Mouse (Mus musculus) hindbrain, embryonic 12.5 days (tissue): ENCODE measurements around the gene Vmn2r48. TPM values are rescaled to one million over a fixed set of nuclear protein-coding genes. Genes with fewer than 3 reads are reported as not detected.
"Not testable (repeated sequence)": the region's sequence is repeated elsewhere in the genome, so short reads cannot be mapped to it uniquely, and the experiment has no call there.

Source experiments
- ATAC-seq: fragments of 200-750 bp; cut with Nextera tagmentation; 2 replicates; pipeline ENCODE4 v1.8.0; 2017; ENCODE audit warnings: moderate TSS enrichment; ENCODE audit not compliant: low FRiP score
- H3K27ac ChIP-seq: fragments of 300-500 bp; sonication (generic); 2 replicates; pipeline ENCODE4 v1.5.1; 2016; ENCODE audit warnings: mild to moderate bottlenecking
- H3K27me3 ChIP-seq: fragments of 300-500 bp; sonication (generic); 2 replicates; pipeline ENCODE4 v1.6.1; 2016; ENCODE audit warnings: mild to moderate bottlenecking
- H3K36me3 ChIP-seq: fragments of 300-500 bp; sonication (generic); 2 replicates; pipeline ENCODE4 v1.6.1; 2016; ENCODE audit warnings: mild to moderate bottlenecking
- H3K4me1 ChIP-seq: fragments of 300-500 bp; sonication (generic); 2 replicates; pipeline ENCODE4 v1.6.1; 2016
- H3K4me2 ChIP-seq: fragments of 300-500 bp; sonication (generic); replicated peaks from 2 replicates; pipeline ENCODE4 v1.6.1; 2016; ENCODE audit warnings: mild to moderate bottlenecking
- H3K4me3 ChIP-seq: fragments of 300-500 bp; sonication (generic); 2 replicates; pipeline ENCODE4 v1.5.1; 2016; ENCODE audit warnings: mild to moderate bottlenecking
- H3K9ac ChIP-seq: fragments of 300-500 bp; sonication (generic); 2 replicates; pipeline ENCODE4 v1.6.1; 2016; ENCODE audit warnings: mild to moderate bottlenecking, moderate library complexity
- H3K9me3 ChIP-seq: fragments of 300-500 bp; sonication (generic); replicated peaks from 2 replicates; pipeline ENCODE4 v1.6.1; 2016; ENCODE audit warnings: mild to moderate bottlenecking
- WGBS: fragments of 180-500 bp; shearing (Covaris S2); methylation state at CpG from one replicate; pipeline ENCODE4 v1.1.7; 2016; 5-methylcytosine and 5-hydroxymethylcytosine counted together
- polyA plus RNA-seq: library from polyadenylated mRNA; unstranded; fragments of >200 nt; fragmentation: Nextera tagmentation; extraction: Ambion mirVana; gene quantifications from 2 replicates; pipeline ENCODE4 v1.2.1, GENCODE M21; 2016

Vmn2r48 gene
- not detected in 2 replicates for polyA plus RNA-seq

DNA sequence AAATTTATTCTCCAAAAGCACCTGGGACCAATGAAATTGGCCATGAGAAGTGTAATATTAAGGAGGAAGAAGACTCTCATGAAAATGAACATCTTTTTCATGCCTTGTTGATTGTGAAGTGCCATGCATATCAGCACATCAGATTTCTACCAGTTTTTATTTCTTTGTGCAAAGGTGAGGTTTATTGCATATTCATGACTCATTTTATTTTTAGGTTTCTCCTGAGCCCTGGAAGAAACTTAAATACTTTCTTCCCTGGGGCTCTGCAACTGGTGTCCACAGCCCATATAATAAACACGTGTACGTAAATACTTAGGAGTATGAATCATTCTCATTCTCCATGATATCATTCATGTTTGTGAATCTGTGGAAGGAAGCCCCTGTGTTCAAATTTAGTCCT lies at the start of gene Vmn2r48:
Gene Vmn2r48 (minus strand): TSS at position 101 of the 400 bp plus-strand sequence.
- 74% methylated on average over 2 of the region's 2 CpGs for WGBS
- not testable (repeated sequence) for ATAC-seq, H3K27ac ChIP-seq

DNA sequence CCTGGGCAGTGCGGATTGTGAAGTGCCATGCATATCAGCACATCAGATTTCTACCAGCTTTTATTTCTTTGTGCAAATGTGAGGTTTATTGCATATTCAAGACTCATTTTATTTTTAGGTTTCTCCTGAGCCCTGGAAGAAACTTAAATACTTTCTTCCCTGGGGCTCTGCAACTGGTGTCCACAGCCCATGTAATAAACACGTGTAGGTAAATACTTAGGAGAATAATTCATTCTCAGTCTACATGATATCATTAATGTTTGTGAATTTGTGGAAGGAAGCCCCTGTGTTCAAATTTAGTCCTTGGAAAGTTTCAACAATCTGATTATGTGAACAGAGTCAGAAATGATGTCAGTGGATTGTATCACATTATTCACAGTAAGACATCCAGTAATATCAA lies 38.8 kb upstream of the Vmn2r48 start, which contains the start of gene Vmn2r49:
Gene Vmn2r49 (minus strand): TSS at position 101 of the 400 bp plus-strand sequence.
- no CpG with 5 or more reads among the region's 2 CpGs for WGBS
- not testable (repeated sequence) for H3K9me3 ChIP-seq

More for the DNA sequence above, at the start of gene Vmn2r48:
- H3K27me3 ChIP-seq, H3K9me3 ChIP-seq, H3K4me3 ChIP-seq, H3K4me1 ChIP-seq, H3K36me3 ChIP-seq, H3K4me2 ChIP-seq, H3K9ac ChIP-seq: not testable (repeated sequence)

More for the DNA sequence above, 38.8 kb upstream of the Vmn2r48 start, which contains the start of gene Vmn2r49:
- H3K4me2 ChIP-seq, H3K27me3 ChIP-seq, ATAC-seq, H3K4me1 ChIP-seq, H3K4me3 ChIP-seq, H3K9ac ChIP-seq, H3K36me3 ChIP-seq, H3K27ac ChIP-seq: not testable (repeated sequence)

Other genes starting within 250 kb of the Vmn2r48 start
- not detected in 2 replicates for gene Vmn2r46, start 183.0 kb downstream of the Vmn2r48 start, polyA plus RNA-seq
- not detected in 2 replicates for gene Vmn2r47, start 112.3 kb downstream of the Vmn2r48 start, polyA plus RNA-seq
- gene Vmn2r49, start 38.7 kb upstream of the Vmn2r48 start, polyA plus RNA-seq = not detected in 2 replicates
- not detected in 2 replicates for gene Vmn2r50, start 99.7 kb upstream of the Vmn2r48 start, polyA plus RNA-seq
- not detected in 2 replicates for gene Vmn2r51, start 152.2 kb upstream of the Vmn2r48 start, polyA plus RNA-seq
- not detected in 2 replicates for gene Vmn2r52, start 223.0 kb upstream of the Vmn2r48 start, polyA plus RNA-seq